Mouse (Mus musculus): ENCODE measurements at regions not wholly inside any gene's neighbourhood (a gene's known extent, or its start where the extent isn't known, plus 50 kb on each side); places are given as distances from the start of the nearest gene placed in this dataset.
"Not testable (repeated sequence)": the region's sequence is repeated elsewhere in the genome, so short reads cannot be mapped to it uniquely, and the experiment has no call there.

- no peaks in the 10 kb centered on the region for H3K4me1 ChIP-seq
- no peaks in the 10 kb centered on the region for H3K27me3 ChIP-seq
- H3K9ac ChIP-seq: no peak overlapping the region
- no peaks in the 10 kb centered on the region for H3K36me3 ChIP-seq
- WGBS: 78% methylated on average over 8 of the region's 8 CpGs
- H3K4me3 ChIP-seq (replicated peaks): no peak overlapping the region
- no peak overlapping the region for H3K4me2 ChIP-seq
- no peak overlapping the region for H3K27ac ChIP-seq
- H3K9me3 ChIP-seq (replicated peaks): no peaks in the 10 kb centered on the region
- ATAC-seq (replicated peaks; ENCODE audit: low FRiP score): no peak
These were observed 56.1 kb downstream of the Bbs10 start for GRCm38 (mm10) chr10:111354607-111355006.

DNA sequence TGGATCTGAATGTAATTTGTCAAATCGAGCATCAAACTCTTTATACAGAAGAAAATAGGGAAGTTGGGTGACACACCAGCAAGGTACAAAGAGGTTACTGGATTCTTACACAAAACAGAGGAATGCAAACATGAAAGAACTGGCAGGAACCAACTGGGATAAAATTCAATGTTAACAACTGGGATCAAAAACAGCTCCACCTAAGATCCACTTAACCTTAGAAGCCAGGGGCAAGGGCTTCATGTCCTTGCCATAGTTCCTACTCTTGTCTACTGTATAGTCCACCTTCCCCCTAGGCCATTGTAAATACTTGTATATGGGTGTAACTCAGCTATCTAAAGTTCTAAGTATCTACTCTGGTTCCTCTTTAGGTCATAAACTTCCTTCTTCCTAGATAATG lies 59.9 kb downstream of the Bbs10 start:
- not testable (repeated sequence) for H3K4me2 ChIP-seq; H3K4me3 ChIP-seq (replicated peaks); H3K4me1 ChIP-seq; H3K9me3 ChIP-seq (replicated peaks); H3K27me3 ChIP-seq; H3K27ac ChIP-seq; H3K9ac ChIP-seq; ATAC-seq (replicated peaks; ENCODE audit: low FRiP score); H3K36me3 ChIP-seq
- 82% methylated on average over 1 of the region's 1 CpGs for WGBS

- H3K36me3 ChIP-seq: no peaks in the 10 kb centered on the region
- no peak overlapping the region for H3K27ac ChIP-seq
- H3K9me3 ChIP-seq (replicated peaks): no peaks in the 10 kb centered on the region
- peaks cover 13% of the 10 kb centered on the region for H3K4me1 ChIP-seq
- ATAC-seq (replicated peaks; ENCODE audit: low FRiP score): no peak
- 93% methylated on average over 18 of the region's 18 CpGs for WGBS
- no peak overlapping the region for H3K9ac ChIP-seq
- H3K4me2 ChIP-seq: no peak overlapping the region
- H3K4me3 ChIP-seq (replicated peaks): no peak overlapping the region
- H3K27me3 ChIP-seq: no peaks in the 10 kb centered on the region
These were observed 63.4 kb downstream of the Bbs10 start for GRCm38 (mm10) chr10:111361749-111362435.

- WGBS: 46% methylated on average over 14 of the region's 14 CpGs
These were observed 65.5 kb downstream of the Bbs10 start for GRCm38 (mm10) chr10:111363729-111364617.

GRCm38 (mm10) chr10:111365011-111365410 lies 66.5 kb downstream of the Bbs10 start:
- Histone ChIP-seq H3K4me3 (replicated peaks) (no peak overlapping the region), H3K4me2 (no peak overlapping the region), H3K4me1 (peaks cover 13% of the 10 kb centered on the region), H3K27me3 (no peaks in the 10 kb centered on the region), H3K36me3 (no peaks in the 10 kb centered on the region), H3K9me3 (replicated peaks) (no peaks in the 10 kb centered on the region), H3K27ac (no peak overlapping the region), H3K9ac (no peak overlapping the region)
- ATAC-seq (replicated peaks; ENCODE audit: low FRiP score): peak; percentile 64
- WGBS: 58% methylated on average over 5 of the region's 5 CpGs

More at GRCm38 (mm10) chr10:111363729-111364617, 65.5 kb downstream of the Bbs10 start:
- H3K4me1 ChIP-seq: peaks cover 13% of the 10 kb centered on the region
- H3K36me3 ChIP-seq: no peaks in the 10 kb centered on the region
- no peak for ATAC-seq (replicated peaks; ENCODE audit: low FRiP score)
- H3K4me3 ChIP-seq (replicated peaks): no peak overlapping the region
- H3K9me3 ChIP-seq (replicated peaks): no peaks in the 10 kb centered on the region
- no peak overlapping the region for H3K27ac ChIP-seq
- H3K9ac ChIP-seq: no peak overlapping the region
- H3K27me3 ChIP-seq: no peaks in the 10 kb centered on the region
- no peak overlapping the region for H3K4me2 ChIP-seq

DNA sequence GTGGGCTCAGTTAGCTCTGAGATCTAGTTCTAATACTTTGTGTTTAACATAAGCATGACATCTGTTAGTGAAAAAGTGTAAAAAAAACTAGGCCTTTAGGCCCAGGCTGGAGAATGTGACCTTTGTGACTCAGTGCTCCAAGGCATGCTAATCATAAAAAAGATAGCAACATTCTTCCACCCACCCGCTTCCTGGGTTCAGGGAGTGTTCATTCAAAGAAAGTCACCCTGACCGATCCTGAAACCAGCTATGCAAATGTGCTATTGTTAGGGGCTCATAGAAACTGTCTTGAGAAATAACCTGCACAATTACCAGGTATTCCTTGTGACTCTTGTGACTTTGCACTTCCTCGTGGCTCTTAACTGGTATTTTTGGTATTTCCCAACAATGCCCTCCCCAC lies 70.6 kb downstream of the Bbs10 start:
- ATAC-seq (replicated peaks; ENCODE audit: low FRiP score); H3K4me3 ChIP-seq (replicated peaks); H3K4me2 ChIP-seq; H3K9me3 ChIP-seq (replicated peaks); H3K27ac ChIP-seq; H3K9ac ChIP-seq; H3K36me3 ChIP-seq; H3K27me3 ChIP-seq: not testable (repeated sequence)
- whole genome bisulfite sequencing: 66% methylated on average over 3 of the region's 3 CpGs
- peaks cover 12% of the 10 kb centered on the region for H3K4me1 ChIP-seq

DNA sequence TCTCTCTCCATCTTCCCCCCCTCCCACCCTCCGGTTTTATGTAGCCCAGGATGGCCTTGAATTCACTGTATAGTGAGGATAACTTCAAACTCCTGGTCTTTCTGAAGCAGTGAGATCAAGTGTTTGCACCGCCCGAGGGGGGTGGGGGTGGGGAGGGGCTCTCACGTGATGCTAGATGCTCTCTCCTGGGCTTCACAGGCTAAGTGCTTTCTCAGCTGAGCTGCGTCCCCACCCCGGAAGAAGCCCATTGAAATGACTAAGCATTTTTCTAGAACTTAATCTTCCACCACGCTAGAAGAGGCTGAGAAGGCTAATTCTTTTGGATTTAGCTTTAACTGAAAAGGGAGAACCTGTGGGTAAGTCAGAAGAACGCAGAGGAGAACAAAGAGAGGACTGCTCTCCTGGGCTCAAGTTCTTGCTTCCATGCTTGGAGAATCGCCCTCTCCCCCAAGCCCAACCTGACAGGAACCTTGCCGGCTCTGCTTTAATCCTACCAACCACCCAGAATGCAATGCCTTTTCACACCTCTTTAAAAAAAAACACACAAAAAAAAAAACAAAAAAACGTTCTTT lies 79.7 kb downstream of the Bbs10 start:
- Histone ChIP-seq H3K4me1 (peaks cover 8% of the 10 kb centered on the region; the same call in 1 of the 2 replicates), H3K4me2 (no peak overlapping the region; the same call in 1 of the 2 replicates), H3K9me3 (replicated peaks) (no peaks in the 10 kb centered on the region), H3K27me3 (0 out of 2 replicates have a peak, but pooled peaks cover 4% of the 10 kb centered on the region), H3K4me3 (replicated peaks) (no peak overlapping the region), H3K36me3 (no peaks in the 10 kb centered on the region), H3K27ac (no peak overlapping the region), H3K9ac (no peak overlapping the region)
- 43% methylated on average over 11 of the region's 11 CpGs for WGBS
- ATAC-seq (replicated peaks; ENCODE audit: low FRiP score): peak; percentile 55; the same call in 1 of the 2 replicates

- WGBS: 83% methylated on average over 15 of the region's 15 CpGs
- H3K9ac ChIP-seq: no peak overlapping the region
- no peak for ATAC-seq (replicated peaks; ENCODE audit: low FRiP score)
These were observed 83.2 kb downstream of the Bbs10 start for GRCm38 (mm10) chr10:111381689-111382088.

GRCm38 (mm10) chr10:111382206-111382930 lies 83.9 kb downstream of the Bbs10 start:
- Histone ChIP-seq H3K4me1 (peaks cover 7% of the 10 kb centered on the region; the same call in 1 of the 2 replicates), H3K9me3 (replicated peaks) (no peaks in the 10 kb centered on the region), H3K4me2 (no peak overlapping the region), H3K36me3 (no peaks in the 10 kb centered on the region), H3K9ac (no peak overlapping the region), H3K4me3 (replicated peaks) (no peak overlapping the region), H3K27me3 (no peaks in the 10 kb centered on the region), H3K27ac (no peak overlapping the region)
- 43% methylated on average over 4 of the region's 4 CpGs for WGBS
- ATAC-seq (replicated peaks; ENCODE audit: low FRiP score): no peak

More at GRCm38 (mm10) chr10:111381689-111382088, 83.2 kb downstream of the Bbs10 start:
- Histone ChIP-seq H3K27ac (no peak overlapping the region), H3K27me3 (0 out of 2 replicates have a peak, but pooled peaks cover 2% of the 10 kb centered on the region), H3K4me2 (no peak overlapping the region), H3K4me1 (peaks cover 8% of the 10 kb centered on the region; the same call in 1 of the 2 replicates), H3K36me3 (no peaks in the 10 kb centered on the region), H3K4me3 (replicated peaks) (no peak overlapping the region), H3K9me3 (replicated peaks) (no peaks in the 10 kb centered on the region)

DNA sequence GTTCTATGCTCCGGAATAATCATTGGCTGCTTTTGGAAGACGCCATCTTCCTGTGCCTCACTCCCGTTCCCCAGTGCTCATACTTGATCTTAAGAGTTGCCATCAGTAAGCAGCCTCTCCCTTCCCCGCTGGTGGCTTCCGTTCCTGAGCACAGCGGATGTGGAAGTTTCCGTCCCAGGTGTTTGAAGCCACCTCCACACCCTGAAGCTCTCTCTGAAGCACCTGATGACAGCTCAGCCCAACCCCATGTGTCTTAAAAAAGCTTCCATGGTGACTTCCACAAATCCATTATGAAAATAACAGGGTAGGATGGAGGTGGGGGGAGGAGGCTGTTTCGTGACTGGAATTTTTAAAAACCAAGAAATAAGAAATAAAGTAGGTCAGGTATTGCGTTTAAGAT lies 87.1 kb downstream of the Bbs10 start:
- no peak overlapping the region for H3K9ac ChIP-seq
- no peaks in the 10 kb centered on the region for H3K27me3 ChIP-seq
- H3K36me3 ChIP-seq: no peaks in the 10 kb centered on the region
- no peaks in the 10 kb centered on the region for H3K9me3 ChIP-seq (replicated peaks)
- no peak for ATAC-seq (replicated peaks; ENCODE audit: low FRiP score)
- no peak overlapping the region for H3K4me2 ChIP-seq
- 93% methylated on average over 9 of the region's 9 CpGs for WGBS
- H3K4me1 ChIP-seq: peaks cover 6% of the 10 kb centered on the region
- H3K4me3 ChIP-seq (replicated peaks): no peak overlapping the region
- H3K27ac ChIP-seq: no peak overlapping the region

DNA sequence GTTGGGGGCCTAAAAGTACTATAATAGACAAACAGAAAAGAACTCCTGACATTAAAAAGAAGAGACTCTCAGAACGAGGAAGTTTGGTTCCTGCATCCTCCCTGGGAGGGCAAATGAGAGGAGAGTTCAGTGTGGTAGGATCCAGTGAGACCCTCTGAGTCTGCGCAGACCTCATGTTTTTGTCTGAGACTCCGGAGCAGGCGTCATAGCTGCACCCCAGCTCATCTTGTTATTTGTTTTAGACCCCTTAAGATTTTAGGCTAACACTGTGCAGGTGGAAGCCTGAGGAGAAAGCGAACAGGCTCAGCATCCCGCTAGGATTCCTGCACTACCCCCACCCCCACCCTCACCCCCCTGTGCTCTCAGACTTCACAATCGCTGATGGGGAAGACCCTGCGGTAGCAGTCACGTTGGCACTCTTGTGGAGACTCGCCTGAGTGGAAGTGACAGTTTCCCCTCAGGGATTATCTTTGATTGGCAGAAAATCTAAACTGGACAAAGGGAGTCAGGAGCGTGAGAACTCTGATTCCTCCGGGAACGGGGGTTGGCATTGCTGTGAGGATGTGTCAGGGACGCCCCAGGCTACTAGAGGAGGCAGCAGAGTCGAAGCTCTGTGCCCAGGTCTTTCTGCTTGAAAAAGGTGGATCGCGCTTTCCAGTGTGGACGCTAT lies 85.0 kb upstream of the Nap1l1 start:
- WGBS: 68% methylated on average over 18 of the region's 18 CpGs
- Histone ChIP-seq H3K9me3 (replicated peaks) (no peaks in the 10 kb centered on the region), H3K27me3 (no peaks in the 10 kb centered on the region), H3K36me3 (no peaks in the 10 kb centered on the region), H3K4me1 (peaks cover 6% of the 10 kb centered on the region), H3K4me3 (replicated peaks) (no peak overlapping the region), H3K4me2 (no peak overlapping the region), H3K9ac (no peak overlapping the region), H3K27ac (no peak overlapping the region)
- no peak for ATAC-seq (replicated peaks; ENCODE audit: low FRiP score)
